Mouse (Mus musculus): ENCODE measurements around the gene Gm11114.

Gene Gm11114

GRCm38 (mm10) chr9:85312473-85312872 is at the start of gene Gm11114:
Gm11114 (plus strand) TSS chr9:85312773.
- no peak for DNase-seq

GRCm38 (mm10) chr9:85266847-85267246 is 45.7 kb upstream of the Gm11114 start:
- DNase-seq = no peak

- DNase-seq = no peak
These were observed 38.5 kb upstream of the Gm11114 start for GRCm38 (mm10) chr9:85274114-85274513.

- no peak for DNase-seq
These were observed 9.7 kb upstream of the Gm11114 start for GRCm38 (mm10) chr9:85302849-85303248.

GRCm38 (mm10) chr9:85303378-85303777 is 9.2 kb upstream of the Gm11114 start:
- DNase-seq = no peak

GRCm38 (mm10) chr9:85316122-85316521 is 3.5 kb downstream of the Gm11114 start:
- no peak for DNase-seq

GRCm38 (mm10) chr9:85320167-85320951 is 7.8 kb downstream of the Gm11114 start:
- DNase-seq = no peak

- no peak for DNase-seq
These were observed 11.7 kb downstream of the Gm11114 start for GRCm38 (mm10) chr9:85324158-85324875.

- DNase-seq = no peak
These were observed 12.8 kb downstream of the Gm11114 start for GRCm38 (mm10) chr9:85325201-85325868.

GRCm38 (mm10) chr9:85326292-85327241 is 14.0 kb downstream of the Gm11114 start:
- peak; percentile 32 for DNase-seq

- peak; percentile 56 for DNase-seq
These were observed 15.0 kb downstream of the Gm11114 start, which contains the start of gene Tent5a for GRCm38 (mm10) chr9:85327242-85328211. Tent5a (minus strand) TSS chr9:85327348.

- peak; percentile 86 for DNase-seq
These were observed 15.7 kb downstream of the Gm11114 start for GRCm38 (mm10) chr9:85328259-85328658.

GRCm38 (mm10) chr9:85331521-85331920 is 18.9 kb downstream of the Gm11114 start:
- no peak for DNase-seq

GRCm38 (mm10) chr9:85336046-85336445 is 23.5 kb downstream of the Gm11114 start:
- DNase-seq = no peak

GRCm38 (mm10) chr9:85340303-85340702 is 27.7 kb downstream of the Gm11114 start:
- no peak for DNase-seq

GRCm38 (mm10) chr9:85342892-85343785 is 30.6 kb downstream of the Gm11114 start:
- DNase-seq = no peak

GRCm38 (mm10) chr9:85347823-85348523 is 35.4 kb downstream of the Gm11114 start:
- DNase-seq = no peak

GRCm38 (mm10) chr9:85355559-85355958 is 43.0 kb downstream of the Gm11114 start:
- no peak for DNase-seq

GRCm38 (mm10) chr9:85357154-85357860 is 44.7 kb downstream of the Gm11114 start:
- no peak for DNase-seq

Data from right cerebral cortex, postnatal 14 days (tissue).